Mouse (Mus musculus) neural tube, embryonic 15.5 days (tissue): Measurements from ENCODE around the gene Sigmar1. TPM values are rescaled to one million over a fixed set of nuclear protein-coding genes. Genes with fewer than 3 reads are reported as not detected.
"Not testable (repeated sequence)": the region's sequence is repeated elsewhere in the genome, so short reads cannot be mapped to it uniquely, and the experiment has no call there.

Source experiments
- ATAC-seq: fragments of 200-750 bp; cut with Nextera tagmentation; 2 replicates; pipeline ENCODE4 v1.8.0; 2017; ENCODE audit warnings: mild to moderate bottlenecking, moderate TSS enrichment, moderate library complexity; ENCODE audit not compliant: low FRiP score
- H3K27ac ChIP-seq: fragments of 300-500 bp; sonication (generic); replicated peaks from 2 replicates; pipeline ENCODE4 v1.5.1; 2015; ENCODE audit warnings: mild to moderate bottlenecking, inconsistent platforms
- H3K27me3 ChIP-seq: fragments of 300-500 bp; sonication (generic); replicated peaks from 2 replicates; pipeline ENCODE4 v1.6.1; 2015; ENCODE audit warnings: inconsistent platforms
- H3K36me3 ChIP-seq: fragments of 300-500 bp; sonication (generic); 2 replicates; pipeline ENCODE4 v1.6.1; 2015; ENCODE audit warnings: inconsistent platforms
- H3K4me1 ChIP-seq: fragments of 300-500 bp; sonication (generic); 2 replicates; pipeline ENCODE4 v1.6.1; 2015; ENCODE audit warnings: inconsistent platforms
- H3K4me2 ChIP-seq: fragments of 300-500 bp; sonication (generic); 2 replicates; pipeline ENCODE4 v1.6.1; 2015; ENCODE audit warnings: inconsistent platforms, mild to moderate bottlenecking, moderate library complexity
- H3K4me3 ChIP-seq: fragments of 300-500 bp; sonication (generic); replicated peaks from 2 replicates; pipeline ENCODE4 v1.5.1; 2015; ENCODE audit warnings: mild to moderate bottlenecking, inconsistent platforms
- H3K9ac ChIP-seq: fragments of 300-500 bp; sonication (generic); replicated peaks from 2 replicates; pipeline ENCODE4 v1.6.1; 2015; ENCODE audit warnings: mild to moderate bottlenecking, inconsistent platforms
- H3K9me3 ChIP-seq: fragments of 300-500 bp; sonication (generic); replicated peaks from 2 replicates; pipeline ENCODE4 v1.6.1; 2016; ENCODE audit warnings: inconsistent platforms
- WGBS: fragments of 180-500 bp; shearing (Covaris S2); methylation state at CpG from one replicate; pipeline ENCODE4 v1.1.7; 2015; ENCODE audit warnings: mixed read lengths; 5-methylcytosine and 5-hydroxymethylcytosine counted together
- polyA plus RNA-seq: library from polyadenylated mRNA; unstranded; fragments of >200 nt; fragmentation: Nextera tagmentation; extraction: Ambion mirVana; gene quantifications from 2 replicates; pipeline ENCODE4 v1.2.1, GENCODE M21; 2015

The Sigmar1 gene
- polyA plus RNA-seq, 1 experiment from 2014 or later = 92.1 TPM

GRCm38 (mm10) chr4:41708192-41708745, 47.7 kb downstream of the Sigmar1 start:
- no peak for ATAC-seq
- peaks cover 8% of the 10 kb centered on the region; the same call in 1 of the 2 replicates for H3K27me3 ChIP-seq
- 44% methylated on average over 8 of the region's 8 CpGs for WGBS
- H3K4me3 ChIP-seq = no peak overlapping the region
- peaks cover 47% of the 10 kb centered on the region for H3K4me1 ChIP-seq
- H3K4me2 ChIP-seq = no peak overlapping the region
- no peak overlapping the region for H3K9ac ChIP-seq
- no peaks in the 10 kb centered on the region for H3K36me3 ChIP-seq
- H3K9me3 ChIP-seq = no peaks in the 10 kb centered on the region
- no peak overlapping the region for H3K27ac ChIP-seq

- WGBS = 1% methylated on average over 13 of the region's 13 CpGs
- H3K27ac ChIP-seq = peak overlapping the region; percentile 48
- H3K36me3 ChIP-seq = no peaks in the 10 kb centered on the region
- no peaks in the 10 kb centered on the region for H3K9me3 ChIP-seq
- peaks cover 8% of the 10 kb centered on the region; the same call in 1 of the 2 replicates for H3K27me3 ChIP-seq
- peak overlapping the region; percentile 26 for H3K9ac ChIP-seq
- H3K4me1 ChIP-seq = peaks cover 38% of the 10 kb centered on the region
- no peak overlapping the region for H3K4me3 ChIP-seq
- peak overlapping the region; percentile 45 for H3K4me2 ChIP-seq
- peak; percentile 76 for ATAC-seq
These were observed 48.9 kb downstream of the Sigmar1 start for GRCm38 (mm10) chr4:41707011-41707535.

- ATAC-seq = no peak
- Histone ChIP-seq H3K4me3 (no peak overlapping the region), H3K9ac (no peak overlapping the region), H3K27me3 (peaks cover 8% of the 10 kb centered on the region; the same call in 1 of the 2 replicates), H3K4me1 (peaks cover 29% of the 10 kb centered on the region), H3K9me3 (no peaks in the 10 kb centered on the region), H3K4me2 (peak overlapping the region; percentile 45), H3K27ac (no peak overlapping the region), H3K36me3 (no peaks in the 10 kb centered on the region)
- 57% methylated on average over 19 of the region's 19 CpGs for WGBS
These were observed 49.8 kb downstream of the Sigmar1 start for GRCm38 (mm10) chr4:41705922-41706754.

GRCm38 (mm10) chr4:41704651-41705050, 51.3 kb downstream of the Sigmar1 start:
- Histone ChIP-seq H3K9me3 (no peaks in the 10 kb centered on the region), H3K27ac (no peak overlapping the region), H3K9ac (no peak overlapping the region), H3K36me3 (no peaks in the 10 kb centered on the region), H3K4me3 (no peak overlapping the region), H3K4me1 (peaks cover 25% of the 10 kb centered on the region), H3K27me3 (peaks cover 8% of the 10 kb centered on the region; the same call in 1 of the 2 replicates), H3K4me2 (no peak overlapping the region)
- 14% methylated on average over 5 of the region's 5 CpGs for WGBS
- no peak for ATAC-seq

GRCm38 (mm10) chr4:41702226-41702625, 53.7 kb downstream of the Sigmar1 start:
- not testable (repeated sequence) for ATAC-seq, H3K27ac ChIP-seq, H3K4me3 ChIP-seq, H3K9me3 ChIP-seq, H3K9ac ChIP-seq, H3K36me3 ChIP-seq, H3K27me3 ChIP-seq, H3K4me2 ChIP-seq
- WGBS = 73% methylated on average over 2 of the region's 2 CpGs
- H3K4me1 ChIP-seq = peaks cover 15% of the 10 kb centered on the region

GRCm38 (mm10) chr4:41700224-41700623, 55.7 kb downstream of the Sigmar1 start:
- H3K4me2 ChIP-seq, H3K36me3 ChIP-seq, ATAC-seq, H3K9me3 ChIP-seq, H3K9ac ChIP-seq, H3K27ac ChIP-seq, H3K27me3 ChIP-seq, H3K4me1 ChIP-seq, H3K4me3 ChIP-seq: not testable (repeated sequence)
- WGBS = 97% methylated on average over 3 of the region's 8 CpGs

- not testable (repeated sequence) for H3K4me1 ChIP-seq, H3K27ac ChIP-seq
These were observed 56.2 kb downstream of the Sigmar1 start, which contains the start of gene Il11ra1 for GRCm38 (mm10) chr4:41699783-41700182. TSS of gene Il11ra1 (plus strand) at chr4:41699989.

GRCm38 (mm10) chr4:41698421-41699016, 57.4 kb downstream of the Sigmar1 start:
- H3K27ac ChIP-seq, H3K36me3 ChIP-seq, H3K4me1 ChIP-seq, H3K4me3 ChIP-seq, H3K9me3 ChIP-seq, H3K27me3 ChIP-seq, ATAC-seq, H3K9ac ChIP-seq: not testable (repeated sequence)
- peak overlapping the region; percentile 43 for H3K4me2 ChIP-seq
- WGBS = 2% methylated on average over 24 of the region's 32 CpGs

More at GRCm38 (mm10) chr4:41699783-41700182, 56.2 kb downstream of the Sigmar1 start, which contains the start of gene Il11ra1:
- not testable (repeated sequence) for H3K4me3 ChIP-seq, H3K9me3 ChIP-seq, H3K9ac ChIP-seq, H3K27me3 ChIP-seq, H3K36me3 ChIP-seq, ATAC-seq
- WGBS = 86% methylated on average over 10 of the region's 10 CpGs
- peak within 1 kb of the TSS; percentile 43; the same call in 1 of the 2 replicates for H3K4me2 ChIP-seq

- H3K27ac ChIP-seq, H3K36me3 ChIP-seq, H3K9ac ChIP-seq, H3K4me1 ChIP-seq, H3K9me3 ChIP-seq, H3K27me3 ChIP-seq, ATAC-seq: not testable (repeated sequence)
- peak within 1 kb of the TSS; percentile 28 for H3K4me3 ChIP-seq
- 20% methylated on average over 33 of the region's 40 CpGs for WGBS
- H3K4me2 ChIP-seq = peak within 1 kb of the TSS; percentile 47
These were observed 58.8 kb downstream of the Sigmar1 start, which contains the start of gene Cntfr for GRCm38 (mm10) chr4:41696930-41697841. TSS of gene Cntfr (minus strand) at chr4:41697089.

- H3K4me3 ChIP-seq, H3K4me2 ChIP-seq, H3K36me3 ChIP-seq, H3K9ac ChIP-seq, H3K9me3 ChIP-seq, H3K27me3 ChIP-seq, H3K27ac ChIP-seq, H3K4me1 ChIP-seq, ATAC-seq: not testable (repeated sequence)
- WGBS = 11% methylated on average over 12 of the region's 15 CpGs
These were observed 59.5 kb downstream of the Sigmar1 start for GRCm38 (mm10) chr4:41696452-41696851.

- H3K36me3 ChIP-seq, H3K4me1 ChIP-seq, ATAC-seq, H3K9ac ChIP-seq, H3K27ac ChIP-seq, H3K9me3 ChIP-seq, H3K27me3 ChIP-seq: not testable (repeated sequence)
- Histone ChIP-seq H3K4me3 (peak overlapping the region; percentile 28), H3K4me2 (peak overlapping the region; percentile 47)
- 1% methylated on average over 12 of the region's 38 CpGs for WGBS
These were observed 60.2 kb downstream of the Sigmar1 start for GRCm38 (mm10) chr4:41695800-41696199.
